Mouse (Mus musculus): ENCODE results near the gene Bsg.

GRCm38 (mm10) chr10:79697916-79698315 lies 6.4 kb upstream of the Bsg start:
- TF ChIP-seq GATA1 (IDR thresholded peaks at IDR 0.05; ENCODE audit: low read length) = no peak
- TF ChIP-seq TAL1 (IDR thresholded peaks at IDR 0.05; ENCODE audit: low read length) = no peak

Data from erythroblast, embryonic 14.5 days (primary cell).